Mouse (Mus musculus) heart, adult 2 months (tissue): ENCODE measurements at regions not wholly inside any gene's neighbourhood (a gene's known extent, or its start where the extent isn't known, plus 50 kb on each side); places are given as distances from the start of the nearest gene placed in this dataset.

Experiments used
- CTCF ChIP-seq: fragments of 200-600 bp; IDR thresholded peaks from 2 replicates; pipeline ENCODE4 v1.8.1; 2022; ENCODE audit warnings: antibody characterized with exemption, mild to moderate bottlenecking, moderate library complexity
- POLR2A ChIP-seq: fragments of 200-500 bp; IDR thresholded peaks from 2 replicates; pipeline ENCODE4 v1.6.1; 2011; ENCODE audit warnings: mild to moderate bottlenecking, low read depth, low read length, control low read depth; ENCODE audit not compliant: insufficient read depth

GRCm38 (mm10) chr3:78648115-78648514 is 638.2 kb downstream of the Rapgef2 start:
- TF ChIP-seq POLR2A (no peak), CTCF (no peak)
